Mouse (Mus musculus): ENCODE results near the gene Clstn1.

Clstn1 gene

DNA sequence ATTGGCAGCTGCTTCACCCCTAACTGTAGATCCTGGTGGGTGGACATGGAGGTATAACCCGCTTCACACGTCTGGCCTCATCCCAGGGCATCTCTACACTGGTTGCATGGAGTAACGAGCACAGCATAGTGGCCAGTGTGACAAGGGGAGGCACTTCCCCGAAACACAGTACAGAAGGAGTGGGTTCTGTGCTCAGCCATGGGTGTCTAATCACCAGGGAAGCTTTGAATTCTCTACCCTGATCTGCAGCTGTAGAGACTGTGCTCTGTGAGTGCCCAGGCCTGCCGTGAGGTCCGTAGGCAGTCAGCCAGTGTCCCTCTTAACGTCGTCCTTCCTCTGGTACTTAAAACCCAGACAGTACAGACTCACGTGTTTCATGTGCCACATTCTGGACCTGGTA lies 54.6 kb downstream of the Clstn1 start:
- DNase-seq, result no peak

DNA sequence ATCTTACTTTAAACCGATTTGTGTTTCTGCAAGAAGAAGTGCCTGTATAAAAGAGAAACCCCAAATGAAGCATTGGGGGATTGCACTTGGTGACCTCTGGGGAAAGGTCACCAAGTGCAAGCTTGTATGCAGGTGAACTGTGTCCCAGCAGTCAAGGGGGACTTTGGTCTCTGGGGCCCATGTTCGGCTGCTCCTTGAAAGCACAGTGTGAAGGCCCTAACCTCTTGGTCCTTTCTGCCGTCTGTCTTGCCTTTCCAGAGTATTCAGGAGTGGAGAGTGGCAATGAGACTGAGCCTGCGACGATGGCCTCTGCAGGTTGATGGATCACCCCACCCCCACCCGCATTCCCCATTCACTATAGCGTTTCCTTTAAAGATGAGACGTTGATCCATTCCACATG lies 55.1 kb downstream of the Clstn1 start:
- DNase-seq, result no peak

DNA sequence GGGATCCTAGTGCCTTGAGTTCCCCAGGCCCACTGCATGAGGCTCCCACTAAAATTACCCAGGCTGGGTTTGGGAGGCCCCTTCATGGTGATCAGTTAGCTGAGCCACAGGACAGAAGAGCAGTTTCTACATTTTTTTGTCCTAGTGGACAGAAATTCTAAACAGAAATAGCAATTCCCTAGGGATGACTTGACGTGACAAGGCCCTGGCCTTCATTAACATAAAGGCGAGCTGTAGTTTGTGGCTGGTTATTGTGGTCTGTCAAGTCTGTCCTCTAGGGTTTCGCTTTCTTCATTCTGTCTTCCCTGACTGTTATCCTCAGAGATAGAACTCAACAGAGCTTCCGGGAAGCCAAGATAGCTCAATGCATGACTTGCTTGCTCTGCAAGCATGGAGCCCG lies 55.7 kb downstream of the Clstn1 start:
- DNase-seq, result no peak

- DNase-seq, result no peak
These were observed 59.5 kb downstream of the Clstn1 start for GRCm38 (mm10) chr4:149645761-149646160.

DNA sequence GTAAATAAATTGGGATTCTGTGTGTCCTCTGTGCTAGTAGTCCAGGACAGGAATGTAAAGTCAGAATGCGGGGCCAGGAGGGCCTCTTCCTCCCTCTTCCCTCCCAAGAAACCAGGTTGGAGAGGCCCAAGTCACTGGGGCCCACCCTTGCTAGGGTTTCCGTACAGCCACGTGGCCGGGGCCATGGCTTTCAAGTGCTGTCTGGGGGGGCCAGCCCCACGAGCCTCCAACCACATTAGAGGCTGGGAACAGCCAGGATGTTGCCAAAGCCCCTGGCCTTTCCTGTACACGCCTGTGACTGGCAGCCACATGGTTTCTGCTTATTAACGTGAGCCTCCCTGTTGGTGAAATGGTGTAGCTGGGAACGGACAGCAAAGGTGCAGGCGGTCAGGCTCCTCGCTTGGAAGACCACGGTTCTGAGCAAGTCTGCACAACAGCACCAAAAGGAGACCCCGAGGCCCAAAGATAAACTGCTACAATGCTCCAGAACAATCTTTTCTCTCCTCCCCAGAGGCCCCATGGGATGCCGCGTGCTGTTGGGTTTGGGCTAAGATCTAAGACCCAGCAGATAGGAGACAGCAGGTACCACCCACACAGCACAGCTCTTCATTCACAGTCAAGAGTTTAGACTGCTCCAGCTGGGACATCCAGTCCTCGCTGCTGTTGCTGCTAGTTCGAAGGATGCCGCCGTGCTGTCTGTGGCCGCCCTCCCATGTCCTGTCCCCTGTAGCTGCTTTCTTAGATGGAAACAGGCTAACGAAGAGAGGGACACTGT lies 62.0 kb downstream of the Clstn1 start:
- DNase-seq, result no peak

DNA sequence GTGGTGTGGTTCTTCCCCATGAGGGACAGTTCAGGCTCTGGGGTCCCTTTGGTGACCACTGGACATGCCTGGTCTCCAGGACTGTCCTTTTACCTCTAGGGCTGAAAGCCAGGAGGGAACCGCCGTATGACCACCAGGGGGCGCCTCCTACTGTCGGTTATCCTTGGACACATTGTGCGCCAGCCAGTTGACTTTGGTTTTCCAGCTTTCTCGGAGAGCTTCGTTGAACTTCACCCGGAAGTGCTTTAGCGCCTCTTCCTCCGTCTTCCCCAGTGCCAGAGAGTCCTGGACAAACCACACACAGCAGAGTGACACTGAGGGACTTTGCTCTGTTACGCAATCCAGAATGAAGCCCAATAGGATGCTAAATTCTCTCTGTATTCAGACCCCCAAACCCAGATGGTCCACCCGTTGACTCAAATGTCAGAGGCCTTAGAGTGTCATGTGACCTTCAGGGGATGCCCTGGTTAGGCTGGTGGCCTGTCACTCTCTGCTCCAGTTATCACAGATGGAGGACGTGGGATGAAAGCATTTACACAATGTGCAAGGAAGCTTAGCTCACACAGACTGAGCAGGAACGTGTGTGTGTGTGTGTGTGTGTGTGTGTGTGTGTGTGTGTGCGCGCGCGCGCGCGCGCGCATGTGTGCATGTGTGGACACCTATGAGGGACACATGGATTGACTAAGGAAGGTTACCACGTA lies 64.4 kb downstream of the Clstn1 start:
- peak in 1 of 2 experiments; percentile 78 for DNase-seq

DNA sequence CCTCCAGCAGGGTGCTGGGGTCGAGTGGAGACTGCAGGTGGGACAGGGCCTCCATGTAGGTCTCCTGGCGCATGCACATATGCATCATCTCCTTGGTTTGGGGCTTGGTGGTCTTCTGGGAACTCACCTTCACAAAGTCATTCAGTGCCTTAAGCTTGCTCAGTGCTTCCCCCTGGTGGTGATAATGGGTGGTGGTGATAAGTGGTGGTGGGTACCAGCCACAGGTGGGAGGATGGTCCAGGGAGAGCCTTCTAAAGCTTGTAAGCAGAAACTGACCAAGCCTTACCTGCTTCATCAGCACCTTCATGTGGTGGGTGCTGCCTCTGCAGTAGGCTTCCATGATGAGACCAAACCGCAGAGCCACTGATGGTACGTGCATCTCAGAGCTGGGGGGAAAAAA lies 68.0 kb downstream of the Clstn1 start:
- peak in 1 of 2 experiments; percentile 64 for DNase-seq

DNA sequence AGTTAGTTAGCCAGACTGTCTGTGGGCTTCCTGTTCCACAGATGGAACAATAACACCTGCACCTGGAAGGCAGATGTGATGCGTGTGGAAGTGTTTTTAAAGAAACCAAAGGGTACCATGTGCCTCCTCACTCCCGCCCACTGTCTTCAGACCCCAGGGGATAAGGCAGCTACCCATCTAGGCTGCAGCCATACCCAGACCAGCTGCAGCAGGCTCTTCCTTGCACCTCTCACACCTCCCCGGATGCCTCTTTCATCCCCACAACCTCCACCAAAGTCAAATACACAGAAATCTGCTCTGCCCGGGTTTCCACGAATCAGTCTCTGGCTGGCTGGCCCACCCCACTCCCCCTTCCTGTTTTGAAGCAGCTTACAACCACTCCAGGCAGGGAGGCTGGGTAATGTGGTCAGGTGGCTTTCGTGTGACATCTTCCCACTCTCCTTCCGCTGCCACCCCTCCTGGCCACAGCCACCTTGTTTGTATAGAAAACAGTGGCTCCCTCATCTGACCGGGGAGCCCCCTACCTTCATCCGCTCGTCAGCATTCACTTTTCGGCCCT lies 71.7 kb downstream of the Clstn1 start:
- DNase-seq, result peak; percentile 59 to 79

GRCm38 (mm10) chr4:149659495-149660116 lies 73.3 kb downstream of the Clstn1 start:
- no peak for DNase-seq

- no peak for DNase-seq
These were observed 74.3 kb downstream of the Clstn1 start for GRCm38 (mm10) chr4:149660598-149660997.

GRCm38 (mm10) chr4:149661967-149662589 lies 75.8 kb downstream of the Clstn1 start:
- no peak for DNase-seq

- no peak for DNase-seq
These were observed 77.7 kb downstream of the Clstn1 start for GRCm38 (mm10) chr4:149663849-149664503.

GRCm38 (mm10) chr4:149665016-149665691 lies 78.9 kb downstream of the Clstn1 start:
- DNase-seq, result peak; percentile 31 to 39

DNA sequence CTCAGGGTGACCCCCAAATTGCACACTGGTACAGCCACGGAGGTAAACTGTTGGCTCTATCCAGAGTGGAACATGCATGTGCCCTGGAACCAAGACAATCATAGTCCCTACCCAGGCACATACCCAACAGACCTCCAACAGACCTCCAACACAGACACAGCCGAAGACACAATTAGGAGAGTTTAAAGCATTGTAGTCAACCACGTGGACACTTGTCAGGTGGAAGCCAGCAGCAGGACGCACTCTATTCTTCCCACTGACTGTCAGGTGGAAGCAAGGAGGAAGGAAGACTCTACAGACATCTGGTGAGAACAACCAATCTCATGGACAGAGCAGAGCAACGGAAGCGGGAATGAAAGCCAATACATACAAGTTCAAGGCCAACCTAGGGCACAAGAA lies 79.4 kb downstream of the Clstn1 start:
- DNase-seq, result no peak

GRCm38 (mm10) chr4:149671175-149671574 lies 84.9 kb downstream of the Clstn1 start:
- DNase-seq, result no peak

DNA sequence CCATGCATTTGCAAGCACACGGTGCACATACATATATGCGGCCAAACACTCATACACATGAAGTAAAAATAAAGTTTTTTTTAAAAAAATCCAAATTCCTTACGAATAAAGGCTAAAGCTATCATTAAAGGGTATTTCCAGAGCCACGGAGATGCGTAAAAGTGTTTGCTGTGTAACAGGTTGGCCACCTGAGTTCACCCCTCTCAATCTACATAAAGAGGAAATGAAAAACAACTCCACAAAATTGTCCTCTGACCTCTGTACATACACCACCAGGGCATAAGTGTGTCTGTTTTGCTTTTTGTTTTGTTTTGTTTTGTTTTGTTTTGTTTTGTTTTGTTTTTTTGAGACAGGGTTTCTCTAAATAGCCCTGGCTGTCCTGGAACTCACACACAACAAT lies 86.5 kb downstream of the Clstn1 start:
- DNase-seq, result no peak

DNA sequence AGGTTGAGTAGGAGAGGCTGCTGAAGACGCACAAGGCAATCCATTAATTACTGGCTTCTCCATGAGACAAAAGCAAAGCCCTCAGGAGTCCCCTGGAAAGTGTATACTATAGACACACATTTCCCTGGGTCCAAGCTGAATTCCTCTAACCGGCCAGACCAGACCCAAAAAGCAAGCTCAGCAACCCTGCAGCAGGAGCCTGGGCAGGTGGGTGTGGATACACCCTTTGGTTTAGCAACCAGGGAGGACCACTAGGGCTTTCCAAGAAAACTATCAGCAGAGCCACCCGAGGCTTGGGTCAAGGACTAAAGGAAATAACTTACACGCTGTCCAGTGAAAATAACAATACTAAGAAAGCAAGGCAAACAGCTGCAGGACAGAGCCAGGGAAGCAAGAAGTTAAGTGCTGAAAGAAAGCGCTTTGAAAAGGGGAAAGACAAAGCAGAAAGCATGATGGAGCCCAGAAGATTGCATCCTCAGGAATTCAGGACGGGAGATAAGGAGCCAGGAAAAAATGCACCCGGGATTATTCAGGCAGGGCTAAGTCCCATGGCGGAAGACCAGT lies 88.6 kb downstream of the Clstn1 start:
- DNase-seq, result no peak

DNA sequence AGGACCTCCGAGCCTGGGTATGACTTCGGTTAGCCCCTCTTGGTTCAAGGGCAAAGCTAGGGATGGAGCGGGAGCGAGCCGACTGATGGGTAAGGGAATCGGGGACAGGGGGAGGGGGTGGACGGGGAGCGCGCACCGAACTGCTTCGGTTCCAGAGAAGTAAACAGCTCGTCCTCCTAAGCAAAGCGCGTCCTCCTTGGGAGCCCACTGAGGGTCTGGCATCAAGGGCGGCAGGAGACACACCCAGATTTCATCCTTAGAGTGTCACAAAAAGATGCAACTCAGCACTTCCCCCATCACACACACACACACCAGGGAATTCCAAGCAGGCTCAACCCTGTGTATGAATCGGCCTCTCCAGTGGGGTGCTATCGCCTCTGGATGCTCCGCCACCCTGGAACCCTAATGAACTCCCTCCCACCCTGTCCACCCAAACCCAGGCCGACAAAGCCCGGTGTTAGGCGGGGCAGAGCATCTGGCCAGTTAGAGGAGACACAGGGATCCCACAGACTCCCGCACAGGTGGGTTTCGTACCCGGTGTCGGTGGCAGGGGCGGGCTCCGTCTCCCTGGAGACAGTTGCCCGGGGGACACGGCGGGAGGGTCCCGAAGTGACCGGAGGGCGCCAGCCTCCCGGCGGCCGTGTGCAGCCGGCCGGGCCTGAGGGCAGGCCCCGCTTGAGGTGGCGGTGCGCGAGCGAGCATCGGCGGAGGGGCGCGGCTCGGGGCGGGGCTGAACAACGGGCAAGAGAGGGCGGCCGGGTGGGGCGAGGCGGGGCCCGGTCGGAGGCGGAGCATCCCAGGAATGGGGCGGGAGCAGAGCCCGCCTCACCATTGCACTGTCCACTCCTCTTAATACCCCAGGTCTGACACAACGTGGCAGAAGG lies 89.4 kb downstream of the Clstn1 start:
- peak; percentile 59 to 67 for DNase-seq

- DNase-seq, result no peak
These were observed 91.7 kb downstream of the Clstn1 start for GRCm38 (mm10) chr4:149678006-149678405.

DNA sequence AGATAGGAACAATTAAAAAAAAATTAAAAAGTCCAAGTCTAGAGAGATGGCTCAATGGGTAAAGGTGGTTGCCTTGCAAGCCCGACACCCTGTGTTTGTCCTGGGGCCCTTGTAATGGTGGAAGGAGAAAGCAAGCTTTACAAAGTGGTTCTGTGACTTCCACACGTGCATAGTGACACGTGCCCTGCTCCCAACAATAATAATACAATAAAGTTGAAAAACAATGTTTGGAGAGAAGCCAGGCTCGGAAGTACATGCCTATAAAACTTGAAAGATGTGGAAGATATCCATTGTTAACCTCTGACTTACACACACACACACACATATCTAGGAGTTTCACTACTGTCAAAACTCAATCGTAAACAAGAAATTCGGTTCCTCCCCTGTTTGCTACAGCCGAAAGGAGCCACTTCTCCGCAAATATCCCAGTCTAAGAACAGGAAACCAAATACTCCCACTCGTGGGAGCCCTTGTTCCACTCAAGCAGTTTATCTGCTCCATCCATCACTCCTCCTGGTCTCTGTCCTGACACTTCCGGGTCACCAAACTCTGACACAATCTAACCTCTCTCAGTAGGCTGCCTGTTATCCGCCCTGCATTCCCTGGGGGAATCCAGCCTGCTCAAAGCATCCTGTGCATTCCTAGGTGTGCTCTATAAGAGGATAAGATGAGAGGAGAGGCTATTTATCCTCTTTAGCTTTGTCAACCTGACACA lies 92.9 kb downstream of the Clstn1 start:
- no peak for DNase-seq

Data from spleen, adult 18-20 months (tissue).